Mouse (Mus musculus) erythroid progenitor cell, adult 5-6 weeks (primary cell): ENCODE results near the gene Npnt. TPM values are rescaled to one million over a fixed set of nuclear protein-coding genes. Genes with fewer than 3 reads are reported as not detected.

Experiments used
- ATAC-seq: replicated peaks from 2 replicates; pipeline ENCODE4 v1.8.0; 2016; ENCODE audit warnings: moderate number of reproducible peaks, mild to moderate bottlenecking, moderate TSS enrichment, inconsistent platforms; ENCODE audit not compliant: poor library complexity, low FRiP score, severe bottlenecking
- total RNA-seq, 2 experiments: library from RNA; stranded (forward) in 1 of 2; stranded (reverse) in 1 of 2; fragments of 150-400 nt in 1 of 2; fragments of 186-747, 209-891 nt in 1 of 2; gene quantifications; 2 replicates each; pipeline versions ENCODE4 v1.2.3 to v1.2.4; 2015 to 2017; ENCODE audit warnings: low replicate concordance in 2 of 2

Npnt gene
- total RNA-seq (2015; ENCODE audit: low replicate concordance) (0.72 TPM in 1 of 2 replicates, not detected in the other), total RNA-seq (2017; ENCODE audit: low replicate concordance) (not detected in 2 replicates)

- no peak for ATAC-seq
Observed at GRCm38 (mm10) chr3:132949791-132950528, at the start of gene Npnt. Npnt (minus strand) TSS chr3:132950291.

GRCm38 (mm10) chr3:132996299-132996698 is 46.2 kb upstream of the Npnt start:
- no peak for ATAC-seq

- ATAC-seq, result no peak
Observed at GRCm38 (mm10) chr3:132995904-132996267, 45.8 kb upstream of the Npnt start.

- no peak for ATAC-seq
Observed at GRCm38 (mm10) chr3:132995172-132995903, 45.2 kb upstream of the Npnt start.

GRCm38 (mm10) chr3:132986188-132986587 is 36.1 kb upstream of the Npnt start:
- ATAC-seq, result no peak

- no peak for ATAC-seq
Observed at GRCm38 (mm10) chr3:132983845-132984485, 33.9 kb upstream of the Npnt start.

- no peak for ATAC-seq
Observed at GRCm38 (mm10) chr3:132981968-132982367, 31.9 kb upstream of the Npnt start.

GRCm38 (mm10) chr3:132979781-132980461 is 29.8 kb upstream of the Npnt start:
- no peak for ATAC-seq

GRCm38 (mm10) chr3:132966255-132966654 is 16.2 kb upstream of the Npnt start:
- ATAC-seq, result no peak

- no peak for ATAC-seq
Observed at GRCm38 (mm10) chr3:132964715-132965507, 14.8 kb upstream of the Npnt start.

- ATAC-seq, result no peak
Observed at GRCm38 (mm10) chr3:132962631-132963361, 12.7 kb upstream of the Npnt start.

- no peak for ATAC-seq
Observed at GRCm38 (mm10) chr3:132950529-132950880, 414 bp upstream of the Npnt start.

- ATAC-seq, result no peak
Observed at GRCm38 (mm10) chr3:132949380-132949790, 706 bp downstream of the Npnt start.

GRCm38 (mm10) chr3:132948298-132948795 is 1.7 kb downstream of the Npnt start:
- no peak for ATAC-seq

- ATAC-seq, result no peak
Observed at GRCm38 (mm10) chr3:132946086-132946485, 4.0 kb downstream of the Npnt start.

GRCm38 (mm10) chr3:132945669-132946068 is 4.4 kb downstream of the Npnt start:
- no peak for ATAC-seq

GRCm38 (mm10) chr3:132944609-132945008 is 5.5 kb downstream of the Npnt start:
- no peak for ATAC-seq

GRCm38 (mm10) chr3:132944193-132944592 is 5.9 kb downstream of the Npnt start:
- ATAC-seq, result no peak

GRCm38 (mm10) chr3:132942778-132943177 is 7.3 kb downstream of the Npnt start:
- no peak for ATAC-seq
